Mouse (Mus musculus) testis, postnatal 10 days (tissue): ENCODE results near the gene 4930433I11Rik.
"Not testable (repeated sequence)": the region's sequence is repeated elsewhere in the genome, so short reads cannot be mapped to it uniquely, and the experiment has no call there.

Source experiments
- DNase-seq: peaks from one replicate; pipeline ENCODE4 v3.0.0; 2021; ENCODE audit warnings: low spot score

The 4930433I11Rik gene

GRCm38 (mm10) chr7:40987243-40987642 lies at the start of gene 4930433I11Rik:
Gene 4930433I11Rik (plus strand): TSS chr7:40987543.
- no peak for DNase-seq

- DNase-seq: no peak
Observed at GRCm38 (mm10) chr7:40939371-40939770, 48.0 kb upstream of the 4930433I11Rik start.

GRCm38 (mm10) chr7:40942233-40942935 lies 45.0 kb upstream of the 4930433I11Rik start:
- DNase-seq: no peak

GRCm38 (mm10) chr7:41032419-41032818 lies 45.1 kb downstream of the 4930433I11Rik start, which contains the start of gene Gm4884:
Gene Gm4884 (plus strand): TSS chr7:41032719.
- not testable (repeated sequence) for DNase-seq

- not testable (repeated sequence) for DNase-seq
Observed at GRCm38 (mm10) chr7:41044058-41044457, 56.7 kb downstream of the 4930433I11Rik start.
